Mouse (Mus musculus) lung, postnatal 0 days (tissue): Measurements from ENCODE around the gene Tspan13.

Experiments used
- CTCF ChIP-seq: IDR thresholded peaks from 2 replicates; pipeline ENCODE4 v1.5.1; 2016; ENCODE audit warnings: antibody characterized with exemption, mild to moderate bottlenecking
- EP300 ChIP-seq: IDR thresholded peaks from 2 replicates; pipeline ENCODE4 v1.6.1; 2016; ENCODE audit warnings: antibody characterized with exemption, mild to moderate bottlenecking, control low read depth

DNA sequence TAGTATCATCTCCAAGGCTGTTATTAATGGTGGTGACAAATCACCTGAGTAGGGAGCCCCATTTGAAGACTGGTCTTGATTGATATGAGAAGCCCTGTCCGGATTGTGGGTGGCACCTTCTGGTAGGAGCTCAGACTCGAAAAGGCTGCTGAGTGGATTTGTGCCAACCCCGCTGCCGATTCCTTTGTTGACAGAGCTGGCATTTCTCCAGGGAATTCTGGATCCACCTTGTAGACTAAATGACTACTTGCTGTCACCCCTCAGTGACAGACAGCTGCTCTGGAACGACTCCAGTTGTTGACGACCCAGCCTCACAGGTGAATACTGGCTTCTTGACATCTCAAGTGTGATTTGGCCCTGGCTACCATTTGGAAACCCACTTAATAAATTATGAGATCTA lies 46.9 kb upstream of the Tspan13 start:
- TF ChIP-seq CTCF = no peak
- no peak for TF ChIP-seq EP300
